Mouse (Mus musculus) ES-Bruce4 (cell line): ENCODE measurements around the gene Slc25a53. TPM values are rescaled to one million over a fixed set of nuclear protein-coding genes. Genes with fewer than 3 reads are reported as not detected.
A peak's percentile ranks its signal among the peaks of the same experiment; 100 is the strongest.

Experiments
- H3K27ac ChIP-seq: 2 replicates; pipeline ENCODE4 v1.5.1; 2012; ENCODE audit warnings: low read length, inconsistent platforms; ENCODE audit not compliant: insufficient read depth
- H3K27me3 ChIP-seq: 2 replicates; pipeline ENCODE4 v1.6.1; 2012; ENCODE audit warnings: mild to moderate bottlenecking, low read length, inconsistent platforms; ENCODE audit not compliant: control insufficient read depth, poor library complexity, insufficient read depth, severe bottlenecking
- H3K36me3 ChIP-seq: 2 replicates; pipeline ENCODE4 v1.6.1; 2012; ENCODE audit warnings: inconsistent platforms, mild to moderate bottlenecking, low read length, moderate library complexity; ENCODE audit not compliant: control insufficient read depth, poor library complexity, insufficient read depth, severe bottlenecking
- H3K4me1 ChIP-seq: one replicate; pipeline ENCODE4 v1.8.1; 2011; ENCODE audit warnings: low read length; ENCODE audit not compliant: control insufficient read depth, insufficient read depth
- H3K4me3 ChIP-seq: 2 replicates; pipeline ENCODE4 v1.5.1; 2011; ENCODE audit warnings: low read depth, mild to moderate bottlenecking, low read length
- H3K9ac ChIP-seq: 2 replicates; pipeline ENCODE4 v1.6.1; 2012; ENCODE audit warnings: low read depth, mild to moderate bottlenecking, inconsistent platforms; ENCODE audit not compliant: poor library complexity, severe bottlenecking
- H3K9me3 ChIP-seq: replicated peaks from 2 replicates; pipeline ENCODE4 v1.6.1; 2012; ENCODE audit warnings: mild to moderate bottlenecking, low read length, inconsistent platforms; ENCODE audit not compliant: control insufficient read depth, poor library complexity, insufficient read depth, severe bottlenecking
- CTCF ChIP-seq: IDR thresholded peaks from one replicate; pipeline ENCODE4 v1.8.1; 2011; ENCODE audit warnings: low read depth, low read length
- EP300 ChIP-seq: IDR thresholded peaks from 2 replicates; pipeline ENCODE4 v1.6.1; 2011; ENCODE audit warnings: low read depth, low read length; ENCODE audit not compliant: insufficient read depth
- POLR2A ChIP-seq: IDR thresholded peaks from one replicate; pipeline ENCODE4 v1.8.1; 2011; ENCODE audit warnings: low read length; ENCODE audit not compliant: insufficient read depth
- polyA plus RNA-seq: library from polyadenylated mRNA; stranded (reverse); fragments of >200 nt; gene quantifications from 2 replicates; pipeline ENCODE4 v1.2.4, GENCODE M21; 2011; ENCODE audit warnings: low read depth; ENCODE audit not compliant: missing spikeins, insufficient read depth, insufficient read length

Gene Slc25a53
- 11.6 and 14.0 TPM in 2 replicates for polyA plus RNA-seq

DNA sequence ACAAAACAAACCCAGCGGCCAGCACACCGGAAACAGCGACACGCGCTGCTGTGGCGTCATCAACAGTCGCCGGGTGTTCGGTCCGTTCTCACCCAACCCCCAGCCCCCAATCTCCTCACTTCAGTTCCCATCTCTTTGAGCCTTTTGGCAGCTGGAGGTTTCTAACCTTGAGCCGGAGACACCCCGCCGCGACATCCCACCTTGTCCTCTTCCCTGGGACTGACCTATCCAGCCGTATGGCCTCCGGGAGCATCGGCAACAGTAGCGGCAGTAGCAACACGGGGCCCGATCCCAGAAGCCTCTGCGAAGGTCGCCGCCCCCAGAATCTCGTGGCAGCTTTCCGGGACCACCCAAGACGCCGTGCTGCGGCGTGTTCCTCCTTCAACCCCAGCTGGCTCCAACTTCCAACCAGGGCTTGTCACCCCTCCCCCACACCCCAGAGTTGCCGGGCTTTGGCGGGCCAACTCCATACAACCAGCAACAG lies at the start of gene Slc25a53:
TSS of gene Slc25a53 (minus strand) at position 303 of the 484 bp plus-strand sequence.
- Histone ChIP-seq H3K27ac (peak within 1 kb of the TSS; percentile 95), H3K4me3 (peak within 1 kb of the TSS; percentile 98), H3K4me1 (no peaks in the 10 kb centered on the region), H3K9me3 (no peaks in the 10 kb centered on the region), H3K9ac (peak within 1 kb of the TSS; percentile 72), H3K36me3 (no peaks in the 10 kb centered on the region), H3K27me3 (no peaks in the 10 kb centered on the region)
- TF ChIP-seq CTCF (no peak), EP300 (peak; percentile 82), POLR2A (no peak)

DNA sequence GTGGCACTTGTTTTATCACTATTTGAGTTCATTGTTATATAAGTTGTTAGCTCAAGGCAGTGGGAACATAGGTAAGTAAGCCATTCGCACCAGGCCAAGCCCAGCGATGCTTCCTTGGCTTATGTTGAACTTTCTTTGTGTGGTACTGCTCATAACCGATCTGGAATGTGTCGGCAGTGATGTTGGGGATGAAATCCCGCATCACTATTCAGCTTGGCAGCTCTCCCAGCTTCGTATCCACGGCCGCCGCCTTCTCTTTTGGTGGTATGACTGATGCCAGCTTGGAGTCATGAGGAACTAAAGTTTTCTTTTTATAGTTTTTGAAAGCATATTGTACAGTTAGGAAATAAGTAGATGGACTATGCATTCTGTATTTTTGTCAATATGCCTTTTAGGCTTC lies 25.1 kb upstream of the Slc25a53 start:
- no peaks in the 10 kb centered on the region for H3K9me3 ChIP-seq
- no peak for TF ChIP-seq CTCF
- TF ChIP-seq POLR2A, result no peak
- no peak for TF ChIP-seq EP300
- no peak overlapping the region for H3K4me3 ChIP-seq
- H3K27ac ChIP-seq, result no peak overlapping the region
- H3K27me3 ChIP-seq, result no peaks in the 10 kb centered on the region
- H3K4me1 ChIP-seq, result no peaks in the 10 kb centered on the region
- no peak overlapping the region for H3K9ac ChIP-seq
- H3K36me3 ChIP-seq, result no peaks in the 10 kb centered on the region

DNA sequence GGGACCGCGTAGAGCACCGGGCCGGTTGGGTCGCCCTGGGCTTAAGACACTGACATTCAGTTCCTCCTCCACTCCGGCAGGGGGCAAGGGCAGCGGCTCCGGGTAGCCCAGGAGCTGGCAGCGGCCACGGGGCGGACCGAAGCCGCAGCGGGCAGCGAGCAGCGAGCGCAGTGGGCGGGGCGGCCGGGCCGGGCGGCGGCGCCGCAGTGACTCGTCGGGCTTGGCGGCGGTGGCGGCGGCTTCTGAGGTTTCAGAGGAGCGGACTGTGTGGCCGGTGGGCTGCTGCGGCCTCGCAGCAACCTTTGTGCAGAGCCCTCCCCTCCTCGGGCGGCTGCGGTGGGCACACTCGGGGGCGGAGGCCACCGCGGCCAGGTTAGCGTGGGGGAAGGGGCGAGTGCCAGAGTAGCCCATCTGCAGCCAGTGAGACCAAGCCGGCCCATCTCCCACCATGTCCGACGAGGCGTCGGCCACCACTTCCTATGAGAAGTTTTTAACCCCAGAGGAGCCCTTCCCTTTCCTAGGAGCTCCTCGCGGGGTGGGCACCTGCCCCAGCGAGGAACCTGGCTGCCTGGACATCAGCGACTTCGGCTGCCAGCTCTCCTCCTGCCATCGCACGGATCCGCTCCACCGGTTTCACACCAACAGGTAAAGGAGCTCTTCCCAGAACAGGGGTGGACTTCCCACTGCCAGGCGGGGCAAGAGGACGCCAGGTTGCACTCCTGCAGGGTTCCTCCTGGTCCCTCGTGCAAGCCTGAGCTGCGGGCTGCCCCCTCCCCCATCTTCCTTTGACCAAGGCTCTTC lies 11.5 kb upstream of the Slc25a53 start, which contains the start of gene Fam199x:
TSS of gene Fam199x (plus strand) at position 170 of the 801 bp plus-strand sequence.
- no peaks in the 10 kb centered on the region for H3K36me3 ChIP-seq
- no peaks in the 10 kb centered on the region for H3K9me3 ChIP-seq
- H3K27ac ChIP-seq, result no peak within 1 kb of the TSS
- no peak for TF ChIP-seq EP300
- TF ChIP-seq POLR2A, result no peak
- no peak for TF ChIP-seq CTCF
- H3K4me3 ChIP-seq, result peak within 1 kb of the TSS; percentile 59
- no peaks in the 10 kb centered on the region for H3K27me3 ChIP-seq
- H3K9ac ChIP-seq, result peak within 1 kb of the TSS; percentile 67
- no peaks in the 10 kb centered on the region for H3K4me1 ChIP-seq

DNA sequence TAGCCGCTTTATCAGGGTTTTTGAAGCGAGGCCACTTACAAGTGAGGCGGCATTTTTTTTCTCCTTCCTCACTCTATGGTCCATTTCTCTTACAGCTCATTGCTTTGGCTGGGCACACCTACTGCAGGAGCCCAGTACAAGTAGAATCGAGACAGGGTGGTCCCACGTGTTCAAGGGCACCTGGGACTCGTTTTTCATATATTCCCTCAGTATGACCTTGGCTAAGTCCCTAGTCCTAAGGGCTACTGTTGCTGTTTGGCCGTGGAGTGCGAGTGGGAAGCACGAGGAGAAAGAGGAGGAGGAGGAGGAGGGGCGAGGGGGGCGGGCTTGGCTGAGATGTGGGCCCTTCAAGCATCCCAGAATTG lies 10.9 kb upstream of the Slc25a53 start:
- Histone ChIP-seq H3K27ac (no peak overlapping the region), H3K27me3 (no peaks in the 10 kb centered on the region), H3K4me1 (no peaks in the 10 kb centered on the region), H3K9me3 (no peaks in the 10 kb centered on the region), H3K4me3 (peak overlapping the region; percentile 59), H3K36me3 (no peaks in the 10 kb centered on the region), H3K9ac (peak overlapping the region; percentile 67)
- TF ChIP-seq EP300 (no peak), POLR2A (no peak), CTCF (no peak)

DNA sequence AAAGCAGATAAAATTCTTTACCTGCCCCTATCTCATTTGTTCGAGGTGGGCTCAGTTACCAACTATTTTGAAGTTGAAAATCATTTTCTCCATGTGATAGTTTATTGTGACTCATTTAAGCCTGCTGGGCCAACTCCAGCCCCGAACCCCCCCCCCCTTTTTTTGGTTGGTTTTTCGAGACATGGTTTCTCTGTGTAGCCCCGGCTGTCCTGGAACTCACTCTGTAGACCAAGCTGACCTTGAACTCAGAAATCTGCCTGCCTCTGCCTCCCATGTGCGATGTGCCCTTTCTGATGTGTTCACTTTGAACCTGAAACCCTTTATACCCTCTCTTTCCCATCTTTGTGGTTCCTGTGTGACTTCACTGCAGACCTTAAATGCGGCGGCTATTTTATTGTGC lies 400 bp upstream of the Slc25a53 start:
- no peaks in the 10 kb centered on the region for H3K4me1 ChIP-seq
- no peaks in the 10 kb centered on the region for H3K27me3 ChIP-seq
- no peaks in the 10 kb centered on the region for H3K9me3 ChIP-seq
- peak overlapping the region; percentile 58 for H3K9ac ChIP-seq
- peak overlapping the region; percentile 59 for H3K27ac ChIP-seq
- H3K36me3 ChIP-seq, result no peaks in the 10 kb centered on the region
- TF ChIP-seq CTCF, result no peak
- peak overlapping the region; percentile 29; the same call in 1 of the 2 replicates for H3K4me3 ChIP-seq

DNA sequence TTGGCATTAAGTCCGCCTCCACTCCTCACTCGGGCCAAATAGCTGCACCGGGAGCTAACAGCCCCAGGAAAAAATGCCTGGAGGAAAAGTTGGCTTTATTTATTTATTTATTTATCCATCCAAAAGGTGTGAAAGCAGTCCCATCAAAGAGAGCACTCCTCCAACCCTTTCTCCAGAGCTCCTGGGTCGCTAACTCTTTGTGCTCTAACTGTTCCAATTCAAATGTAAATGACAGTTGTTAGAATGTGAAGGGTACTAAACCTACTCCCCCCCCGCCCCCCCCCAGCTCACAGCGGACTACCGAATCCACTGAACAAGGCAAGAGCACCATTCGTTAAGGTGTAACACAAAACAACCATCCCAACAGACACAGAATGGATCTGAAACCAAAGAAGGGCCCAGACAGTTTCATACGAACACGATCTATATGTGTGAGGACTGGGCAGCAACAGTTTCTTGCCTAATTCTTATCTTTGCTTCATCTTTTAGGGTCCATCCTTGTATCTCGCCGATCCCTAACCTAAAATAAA lies 567 bp downstream of the Slc25a53 start:
- H3K36me3 ChIP-seq, result no peaks in the 10 kb centered on the region
- H3K4me3 ChIP-seq, result peak overlapping the region; percentile 98
- H3K27ac ChIP-seq, result peak overlapping the region; percentile 95
- H3K9ac ChIP-seq, result peak overlapping the region; percentile 72
- no peaks in the 10 kb centered on the region for H3K27me3 ChIP-seq
- H3K4me1 ChIP-seq, result no peaks in the 10 kb centered on the region
- H3K9me3 ChIP-seq, result no peaks in the 10 kb centered on the region
- TF ChIP-seq CTCF (no peak), EP300 (no peak), POLR2A (no peak)
